Mouse (Mus musculus): ENCODE results near the gene Palmd. TPM values are rescaled to one million over a fixed set of nuclear protein-coding genes. Genes with fewer than 3 reads are reported as not detected.
A peak's percentile ranks its signal among the peaks of the same experiment; 100 is the strongest.

Palmd gene
- polyA plus RNA-seq, 1 experiment from 2014 or later: 19.7 TPM

GRCm38 (mm10) chr3:116923042-116923441 is 45.7 kb downstream of the Palmd start:
- no peak overlapping the region for H3K27ac ChIP-seq (ENCODE audit: low read length)
- WGBS: 93% methylated on average over 12 of the region's 12 CpGs
- ATAC-seq: no peak
- no peak overlapping the region for H3K4me2 ChIP-seq (ENCODE audit: low read length)
- H3K4me3 ChIP-seq (replicated peaks; ENCODE audit: low read length): no peak overlapping the region
- H3K9ac ChIP-seq (replicated peaks; ENCODE audit: low read depth, low read length): no peak overlapping the region
- H3K4me1 ChIP-seq (replicated peaks; ENCODE audit: control insufficient read depth, insufficient read depth, low read length): no peaks in the 10 kb centered on the region
- H3K36me3 ChIP-seq (ENCODE audit: control insufficient read depth, insufficient read depth): peaks cover 6% of the 10 kb centered on the region; the same call in 1 of the 2 replicates
- H3K9me3 ChIP-seq (ENCODE audit: control insufficient read depth, low read length): no peaks in the 10 kb centered on the region
- no peaks in the 10 kb centered on the region for H3K27me3 ChIP-seq (replicated peaks; ENCODE audit: control insufficient read depth, insufficient read depth, low read length)

- H3K27ac ChIP-seq (ENCODE audit: low read length): no peak overlapping the region
- H3K9ac ChIP-seq (replicated peaks; ENCODE audit: low read depth, low read length): no peak overlapping the region
- H3K4me3 ChIP-seq (replicated peaks; ENCODE audit: low read length): no peak overlapping the region
- peaks cover 6% of the 10 kb centered on the region; the same call in 1 of the 2 replicates for H3K36me3 ChIP-seq (ENCODE audit: control insufficient read depth, insufficient read depth)
- no peak overlapping the region for H3K4me2 ChIP-seq (ENCODE audit: low read length)
- H3K27me3 ChIP-seq (replicated peaks; ENCODE audit: control insufficient read depth, insufficient read depth, low read length): no peaks in the 10 kb centered on the region
- H3K9me3 ChIP-seq (ENCODE audit: control insufficient read depth, low read length): no peaks in the 10 kb centered on the region
- no peaks in the 10 kb centered on the region for H3K4me1 ChIP-seq (replicated peaks; ENCODE audit: control insufficient read depth, insufficient read depth, low read length)
- ATAC-seq: no peak
- 83% methylated on average over 3 of the region's 3 CpGs for WGBS
These were observed 47.3 kb downstream of the Palmd start for GRCm38 (mm10) chr3:116921535-116921934.

GRCm38 (mm10) chr3:116917016-116917415 is 51.8 kb downstream of the Palmd start:
- H3K4me1 ChIP-seq (replicated peaks; ENCODE audit: control insufficient read depth, insufficient read depth, low read length): no peaks in the 10 kb centered on the region
- WGBS: 88% methylated on average over 4 of the region's 4 CpGs
- no peaks in the 10 kb centered on the region for H3K27me3 ChIP-seq (replicated peaks; ENCODE audit: control insufficient read depth, insufficient read depth, low read length)
- no peak overlapping the region for H3K4me2 ChIP-seq (ENCODE audit: low read length)
- H3K4me3 ChIP-seq (replicated peaks; ENCODE audit: low read length): no peak overlapping the region
- no peak overlapping the region for H3K9ac ChIP-seq (replicated peaks; ENCODE audit: low read depth, low read length)
- H3K27ac ChIP-seq (ENCODE audit: low read length): no peak overlapping the region
- H3K9me3 ChIP-seq (ENCODE audit: control insufficient read depth, low read length): no peaks in the 10 kb centered on the region
- no peaks in the 10 kb centered on the region for H3K36me3 ChIP-seq (ENCODE audit: control insufficient read depth, insufficient read depth)
- ATAC-seq: no peak

GRCm38 (mm10) chr3:116914931-116915330 is 53.9 kb downstream of the Palmd start:
- Histone ChIP-seq H3K9ac (replicated peaks; ENCODE audit: low read depth, low read length) (no peak overlapping the region), H3K4me2 (ENCODE audit: low read length) (no peak overlapping the region), H3K27me3 (replicated peaks; ENCODE audit: control insufficient read depth, insufficient read depth, low read length) (no peaks in the 10 kb centered on the region), H3K4me1 (replicated peaks; ENCODE audit: control insufficient read depth, insufficient read depth, low read length) (no peaks in the 10 kb centered on the region), H3K4me3 (replicated peaks; ENCODE audit: low read length) (no peak overlapping the region), H3K9me3 (ENCODE audit: control insufficient read depth, low read length) (no peaks in the 10 kb centered on the region), H3K27ac (ENCODE audit: low read length) (no peak overlapping the region), H3K36me3 (ENCODE audit: control insufficient read depth, insufficient read depth) (no peaks in the 10 kb centered on the region)
- 85% methylated on average over 3 of the region's 3 CpGs for WGBS
- 0 out of 2 replicates have a peak, but pooled peaks have one; percentile 28 for ATAC-seq

- no peaks in the 10 kb centered on the region for H3K9me3 ChIP-seq (ENCODE audit: control insufficient read depth, low read length)
- 92% methylated on average over 6 of the region's 6 CpGs for WGBS
- no peak overlapping the region for H3K4me3 ChIP-seq (replicated peaks; ENCODE audit: low read length)
- no peak for ATAC-seq
- no peaks in the 10 kb centered on the region for H3K4me1 ChIP-seq (replicated peaks; ENCODE audit: control insufficient read depth, insufficient read depth, low read length)
- H3K27ac ChIP-seq (ENCODE audit: low read length): no peak overlapping the region
- no peaks in the 10 kb centered on the region for H3K27me3 ChIP-seq (replicated peaks; ENCODE audit: control insufficient read depth, insufficient read depth, low read length)
- no peak overlapping the region for H3K9ac ChIP-seq (replicated peaks; ENCODE audit: low read depth, low read length)
- no peak overlapping the region for H3K4me2 ChIP-seq (ENCODE audit: low read length)
- H3K36me3 ChIP-seq (ENCODE audit: control insufficient read depth, insufficient read depth): no peaks in the 10 kb centered on the region
These were observed 54.4 kb downstream of the Palmd start for GRCm38 (mm10) chr3:116914374-116914773.

GRCm38 (mm10) chr3:116906596-116906995 is 62.2 kb downstream of the Palmd start:
- Histone ChIP-seq H3K27me3 (replicated peaks; ENCODE audit: control insufficient read depth, insufficient read depth, low read length) (no peaks in the 10 kb centered on the region), H3K9me3 (ENCODE audit: control insufficient read depth, low read length) (no peaks in the 10 kb centered on the region), H3K36me3 (ENCODE audit: control insufficient read depth, insufficient read depth) (no peaks in the 10 kb centered on the region), H3K9ac (replicated peaks; ENCODE audit: low read depth, low read length) (no peak overlapping the region), H3K4me3 (replicated peaks; ENCODE audit: low read length) (no peak overlapping the region), H3K4me1 (replicated peaks; ENCODE audit: control insufficient read depth, insufficient read depth, low read length) (no peaks in the 10 kb centered on the region), H3K4me2 (ENCODE audit: low read length) (no peak overlapping the region), H3K27ac (ENCODE audit: low read length) (no peak overlapping the region)
- 67% methylated on average over 9 of the region's 9 CpGs for WGBS
- ATAC-seq: no peak

- no peak overlapping the region for H3K4me3 ChIP-seq (replicated peaks; ENCODE audit: low read length)
- 80% methylated on average over 16 of the region's 16 CpGs for WGBS
- no peak overlapping the region for H3K4me2 ChIP-seq (ENCODE audit: low read length)
- H3K9me3 ChIP-seq (ENCODE audit: control insufficient read depth, low read length): no peaks in the 10 kb centered on the region
- H3K27me3 ChIP-seq (replicated peaks; ENCODE audit: control insufficient read depth, insufficient read depth, low read length): no peaks in the 10 kb centered on the region
- ATAC-seq: peak; percentile 29; the same call in 1 of the 2 replicates
- H3K4me1 ChIP-seq (replicated peaks; ENCODE audit: control insufficient read depth, insufficient read depth, low read length): no peaks in the 10 kb centered on the region
- H3K27ac ChIP-seq (ENCODE audit: low read length): 0 out of 2 replicates have a peak overlapping the region, but pooled peaks have one; percentile 23
- no peaks in the 10 kb centered on the region for H3K36me3 ChIP-seq (ENCODE audit: control insufficient read depth, insufficient read depth)
- no peak overlapping the region for H3K9ac ChIP-seq (replicated peaks; ENCODE audit: low read depth, low read length)
These were observed 62.9 kb downstream of the Palmd start for GRCm38 (mm10) chr3:116905898-116906297.

- Histone ChIP-seq H3K36me3 (ENCODE audit: control insufficient read depth, insufficient read depth) (no peaks in the 10 kb centered on the region), H3K27ac (ENCODE audit: low read length) (no peak overlapping the region), H3K4me2 (ENCODE audit: low read length) (no peak overlapping the region), H3K9ac (replicated peaks; ENCODE audit: low read depth, low read length) (no peak overlapping the region), H3K4me1 (replicated peaks; ENCODE audit: control insufficient read depth, insufficient read depth, low read length) (no peaks in the 10 kb centered on the region), H3K27me3 (replicated peaks; ENCODE audit: control insufficient read depth, insufficient read depth, low read length) (no peaks in the 10 kb centered on the region), H3K4me3 (replicated peaks; ENCODE audit: low read length) (no peak overlapping the region), H3K9me3 (ENCODE audit: control insufficient read depth, low read length) (no peaks in the 10 kb centered on the region)
- WGBS: 20% methylated on average over 6 of the region's 6 CpGs
- ATAC-seq: peak; percentile 79
These were observed 64.6 kb downstream of the Palmd start for GRCm38 (mm10) chr3:116904158-116904557.

GRCm38 (mm10) chr3:116892872-116893271 is 75.9 kb downstream of the Palmd start:
- Histone ChIP-seq H3K27me3 (replicated peaks; ENCODE audit: control insufficient read depth, insufficient read depth, low read length) (no peaks in the 10 kb centered on the region), H3K36me3 (ENCODE audit: control insufficient read depth, insufficient read depth) (no peaks in the 10 kb centered on the region), H3K27ac (ENCODE audit: low read length) (no peak overlapping the region), H3K9ac (replicated peaks; ENCODE audit: low read depth, low read length) (no peak overlapping the region), H3K9me3 (ENCODE audit: control insufficient read depth, low read length) (no peaks in the 10 kb centered on the region), H3K4me3 (replicated peaks; ENCODE audit: low read length) (no peak overlapping the region), H3K4me1 (replicated peaks; ENCODE audit: control insufficient read depth, insufficient read depth, low read length) (no peaks in the 10 kb centered on the region), H3K4me2 (ENCODE audit: low read length) (no peak overlapping the region)
- WGBS: 87% methylated on average over 9 of the region's 9 CpGs
- no peak for ATAC-seq

GRCm38 (mm10) chr3:116892206-116892563 is 76.6 kb downstream of the Palmd start:
- H3K4me3 ChIP-seq (replicated peaks; ENCODE audit: low read length): no peak overlapping the region
- no peaks in the 10 kb centered on the region for H3K36me3 ChIP-seq (ENCODE audit: control insufficient read depth, insufficient read depth)
- H3K9me3 ChIP-seq (ENCODE audit: control insufficient read depth, low read length): no peaks in the 10 kb centered on the region
- 76% methylated on average over 6 of the region's 6 CpGs for WGBS
- no peak overlapping the region for H3K27ac ChIP-seq (ENCODE audit: low read length)
- H3K9ac ChIP-seq (replicated peaks; ENCODE audit: low read depth, low read length): no peak overlapping the region
- H3K4me1 ChIP-seq (replicated peaks; ENCODE audit: control insufficient read depth, insufficient read depth, low read length): no peaks in the 10 kb centered on the region
- no peak overlapping the region for H3K4me2 ChIP-seq (ENCODE audit: low read length)
- no peaks in the 10 kb centered on the region for H3K27me3 ChIP-seq (replicated peaks; ENCODE audit: control insufficient read depth, insufficient read depth, low read length)
- peak; percentile 20; the same call in 1 of the 2 replicates for ATAC-seq

Measured in forebrain, embryonic 16.5 days (tissue).